Mouse (Mus musculus): ENCODE results near the gene Timm23. TPM values are rescaled to one million over a fixed set of nuclear protein-coding genes. Genes with fewer than 3 reads are reported as not detected.
A peak's percentile ranks its signal among the peaks of the same experiment; 100 is the strongest.

Timm23 gene
- total and polyA plus RNA-seq, 2 experiments, result 122 to 191 TPM

DNA sequence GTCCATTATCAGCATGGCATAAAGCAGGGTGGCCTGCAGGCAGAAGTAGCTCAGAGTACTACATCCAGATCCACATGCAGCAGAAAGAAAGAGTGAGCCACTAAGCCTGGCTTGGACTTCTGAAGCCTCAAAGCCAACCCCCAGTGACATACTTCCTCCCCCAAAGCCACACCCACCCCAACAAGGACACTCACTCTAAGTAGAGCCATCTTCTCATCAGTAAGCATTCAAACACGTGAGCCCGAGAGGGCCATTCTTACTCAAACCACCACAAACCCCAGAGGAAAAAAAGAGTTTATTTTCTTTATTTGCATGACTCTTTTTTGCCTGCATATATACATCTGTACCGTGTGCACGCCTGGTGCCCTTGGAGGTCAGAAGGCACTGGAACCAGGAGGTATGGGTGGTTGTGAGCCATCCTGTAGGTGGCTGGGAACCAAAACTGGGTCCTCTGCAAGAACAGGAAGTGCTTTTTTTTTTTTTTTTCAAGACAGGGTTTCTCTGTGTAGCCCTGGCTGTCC, 42.5 kb downstream of the Timm23 start:
- Histone ChIP-seq H3K4me3 (ENCODE audit: insufficient read depth, low read depth, low read length) (peak overlapping the region; percentile 40; the same call in 1 of the 2 replicates), H3K36me3 (ENCODE audit: control insufficient read depth, insufficient read depth, low read length) (no peaks in the 10 kb centered on the region), H3K4me1 (ENCODE audit: control insufficient read depth, insufficient read depth, low read length) (peaks cover 18% of the 10 kb centered on the region), H3K27me3 (ENCODE audit: control insufficient read depth, insufficient read depth, low read length) (no peaks in the 10 kb centered on the region), H3K27ac (replicated peaks; ENCODE audit: insufficient read depth, low read depth, low read length) (peak overlapping the region; percentile 80), H3K9ac (ENCODE audit: low read depth, low read length) (peak overlapping the region; percentile 46), H3K79me2 (ENCODE audit: control insufficient read depth, insufficient read depth, low read length) (peaks cover 17% of the 10 kb centered on the region; the same call in 1 of the 2 replicates)
- WGBS, result 18% methylated on average over 4 of the region's 4 CpGs
- TF ChIP-seq POLR2A (IDR thresholded peaks at IDR 0.05; ENCODE audit: extremely low read depth, insufficient read depth, low read length) (no peak), CTCF (IDR thresholded peaks at IDR 0.05; ENCODE audit: low read depth, low read length) (no peak)
- DNase-seq (ENCODE audit: extremely low read depth, low read depth, low spot score), result peak; percentile 80

DNA sequence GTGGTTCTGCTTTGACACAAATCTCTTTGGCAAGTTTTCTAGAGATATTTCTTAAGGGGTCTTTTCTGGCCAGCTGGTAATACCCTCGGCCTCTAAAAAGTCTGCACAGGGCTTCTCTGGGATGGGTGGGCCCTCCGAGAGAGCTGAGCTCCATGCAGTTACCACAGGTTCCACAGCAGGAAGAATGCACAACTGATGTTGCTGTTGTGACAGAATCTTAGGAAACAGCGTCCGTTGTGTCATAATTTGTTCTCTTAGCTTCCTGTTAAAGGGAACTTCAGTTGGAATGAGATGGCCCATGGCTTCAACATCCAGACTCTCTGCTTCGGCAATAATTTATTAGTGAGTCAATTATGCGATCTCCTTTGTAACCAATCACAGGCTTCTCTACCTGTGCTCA, 46.9 kb downstream of the Timm23 start:
- H3K4me3 ChIP-seq (ENCODE audit: insufficient read depth, low read depth, low read length), result no peak overlapping the region
- no peak overlapping the region for H3K27ac ChIP-seq (replicated peaks; ENCODE audit: insufficient read depth, low read depth, low read length)
- DNase-seq (ENCODE audit: extremely low read depth, low read depth, low spot score), result no peak
- no peaks in the 10 kb centered on the region for H3K36me3 ChIP-seq (ENCODE audit: control insufficient read depth, insufficient read depth, low read length)
- no peaks in the 10 kb centered on the region for H3K79me2 ChIP-seq (ENCODE audit: control insufficient read depth, insufficient read depth, low read length)
- TF ChIP-seq CTCF (IDR thresholded peaks at IDR 0.05; ENCODE audit: low read depth, low read length) (no peak), POLR2A (IDR thresholded peaks at IDR 0.05; ENCODE audit: extremely low read depth, insufficient read depth, low read length) (no peak)
- H3K4me1 ChIP-seq (ENCODE audit: control insufficient read depth, insufficient read depth, low read length), result peaks cover 7% of the 10 kb centered on the region
- H3K27me3 ChIP-seq (ENCODE audit: control insufficient read depth, insufficient read depth, low read length), result no peaks in the 10 kb centered on the region
- no peak overlapping the region for H3K9ac ChIP-seq (ENCODE audit: low read depth, low read length)
- 88% methylated on average over 6 of the region's 6 CpGs for WGBS

DNA sequence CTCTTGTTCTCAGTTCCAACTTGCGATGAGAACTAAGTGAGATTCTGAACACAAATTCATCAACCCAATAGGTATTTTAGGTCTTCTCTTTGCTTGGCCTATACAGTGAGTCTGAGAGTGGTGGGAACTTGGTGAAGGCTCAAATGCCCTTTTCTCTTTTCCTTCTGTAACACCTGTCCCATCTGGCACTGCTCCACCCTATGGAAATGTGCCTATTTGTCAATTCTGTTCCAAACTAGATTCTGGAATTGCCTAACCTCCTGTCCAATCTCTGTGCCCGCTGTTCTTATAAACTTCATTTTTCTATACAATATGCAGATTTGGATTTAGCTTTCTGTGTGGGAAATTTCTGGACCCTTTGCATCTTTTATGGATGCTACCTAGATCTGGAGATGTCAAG, 48.5 kb downstream of the Timm23 start:
- DNase-seq (ENCODE audit: extremely low read depth, low read depth, low spot score), result peak; percentile 79
- TF ChIP-seq CTCF (IDR thresholded peaks at IDR 0.05; ENCODE audit: low read depth, low read length) (no peak), POLR2A (IDR thresholded peaks at IDR 0.05; ENCODE audit: extremely low read depth, insufficient read depth, low read length) (no peak)
- Histone ChIP-seq H3K27me3 (ENCODE audit: control insufficient read depth, insufficient read depth, low read length) (no peaks in the 10 kb centered on the region), H3K36me3 (ENCODE audit: control insufficient read depth, insufficient read depth, low read length) (no peaks in the 10 kb centered on the region), H3K9ac (ENCODE audit: low read depth, low read length) (no peak overlapping the region), H3K27ac (replicated peaks; ENCODE audit: insufficient read depth, low read depth, low read length) (peak overlapping the region; percentile 82; the same call in 1 of the 2 replicates), H3K4me1 (ENCODE audit: control insufficient read depth, insufficient read depth, low read length) (peaks cover 7% of the 10 kb centered on the region), H3K79me2 (ENCODE audit: control insufficient read depth, insufficient read depth, low read length) (no peaks in the 10 kb centered on the region), H3K4me3 (ENCODE audit: insufficient read depth, low read depth, low read length) (no peak overlapping the region)
- 59% methylated on average over 2 of the region's 2 CpGs for whole genome bisulfite sequencing

DNA sequence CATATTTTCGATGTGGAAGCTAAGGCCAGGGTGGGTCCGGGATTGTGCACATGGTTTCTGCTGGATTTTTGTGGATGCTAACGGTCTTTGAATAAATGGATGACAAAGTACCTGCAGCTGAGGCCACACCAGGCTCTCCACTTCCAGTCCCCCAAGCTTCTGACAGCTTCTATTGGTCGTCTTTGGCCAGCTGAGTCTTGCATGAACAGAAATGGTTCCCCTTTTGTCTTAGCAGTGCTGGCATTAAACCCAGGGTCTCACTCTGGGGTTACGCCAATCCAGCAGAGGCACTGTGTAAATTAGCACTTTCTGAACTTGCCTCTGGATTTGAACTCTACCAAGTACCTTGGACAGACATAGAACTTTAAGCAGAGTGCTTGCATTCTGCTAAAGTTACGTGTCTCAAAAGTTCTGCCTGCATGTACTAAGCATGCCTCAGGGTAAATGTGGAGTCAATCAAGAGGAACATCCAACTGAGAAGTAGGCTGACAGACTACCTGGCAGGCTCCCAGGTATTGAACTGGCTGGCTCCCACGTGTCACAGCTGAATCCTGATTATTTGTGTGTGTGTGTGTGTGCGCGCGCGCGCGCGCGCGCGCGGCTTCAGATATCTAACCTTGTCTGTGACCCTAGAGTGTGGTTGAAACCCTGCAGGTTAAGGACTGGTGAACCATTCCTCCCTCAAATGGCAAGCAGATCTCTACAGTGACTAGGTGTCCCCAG, 49.3 kb downstream of the Timm23 start:
- Histone ChIP-seq H3K27me3 (ENCODE audit: control insufficient read depth, insufficient read depth, low read length) (no peaks in the 10 kb centered on the region), H3K4me3 (ENCODE audit: insufficient read depth, low read depth, low read length) (no peak overlapping the region), H3K9ac (ENCODE audit: low read depth, low read length) (0 out of 2 replicates have a peak overlapping the region, but pooled peaks have one; percentile 17), H3K4me1 (ENCODE audit: control insufficient read depth, insufficient read depth, low read length) (peaks cover 7% of the 10 kb centered on the region), H3K79me2 (ENCODE audit: control insufficient read depth, insufficient read depth, low read length) (no peaks in the 10 kb centered on the region), H3K27ac (replicated peaks; ENCODE audit: insufficient read depth, low read depth, low read length) (peak overlapping the region; percentile 82), H3K36me3 (ENCODE audit: control insufficient read depth, insufficient read depth, low read length) (no peaks in the 10 kb centered on the region)
- TF ChIP-seq CTCF (IDR thresholded peaks at IDR 0.05; ENCODE audit: low read depth, low read length) (no peak), POLR2A (IDR thresholded peaks at IDR 0.05; ENCODE audit: extremely low read depth, insufficient read depth, low read length) (no peak)
- peak; percentile 89 for DNase-seq (ENCODE audit: extremely low read depth, low read depth, low spot score)
- WGBS, result 41% methylated on average over 18 of the region's 18 CpGs

DNA sequence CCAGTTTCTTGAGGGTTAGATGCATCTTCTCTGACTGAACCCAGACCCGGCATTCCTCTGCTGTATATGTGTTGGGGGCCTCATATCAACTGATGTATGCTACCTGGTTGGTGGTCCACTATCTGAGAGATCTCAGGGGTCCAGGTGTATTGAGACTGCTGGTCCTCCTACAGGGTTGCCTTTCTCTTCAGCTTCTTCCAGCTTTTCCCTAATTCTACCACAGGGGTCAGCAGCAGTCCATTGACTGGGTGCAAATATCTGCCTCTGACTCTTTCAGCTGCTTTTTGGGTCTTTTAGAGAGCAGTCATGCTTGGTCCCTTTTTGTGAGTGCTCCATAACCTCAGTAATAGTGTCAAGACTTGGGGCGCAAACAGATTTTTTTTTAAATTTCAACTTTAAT, 50.8 kb downstream of the Timm23 start:
- DNase-seq (ENCODE audit: extremely low read depth, low read depth, low spot score), result no peak
- H3K79me2 ChIP-seq (ENCODE audit: control insufficient read depth, insufficient read depth, low read length), result no peaks in the 10 kb centered on the region
- H3K27ac ChIP-seq (replicated peaks; ENCODE audit: insufficient read depth, low read depth, low read length), result no peak overlapping the region
- no peaks in the 10 kb centered on the region for H3K36me3 ChIP-seq (ENCODE audit: control insufficient read depth, insufficient read depth, low read length)
- H3K4me1 ChIP-seq (ENCODE audit: control insufficient read depth, insufficient read depth, low read length), result peaks cover 7% of the 10 kb centered on the region
- H3K27me3 ChIP-seq (ENCODE audit: control insufficient read depth, insufficient read depth, low read length), result 0 out of 2 replicates have a peak, but pooled peaks cover 2% of the 10 kb centered on the region
- TF ChIP-seq POLR2A (IDR thresholded peaks at IDR 0.05; ENCODE audit: extremely low read depth, insufficient read depth, low read length), result no peak
- H3K9ac ChIP-seq (ENCODE audit: low read depth, low read length), result no peak overlapping the region
- no peak overlapping the region for H3K4me3 ChIP-seq (ENCODE audit: insufficient read depth, low read depth, low read length)
- WGBS, result 91% methylated on average over 2 of the region's 2 CpGs

DNA sequence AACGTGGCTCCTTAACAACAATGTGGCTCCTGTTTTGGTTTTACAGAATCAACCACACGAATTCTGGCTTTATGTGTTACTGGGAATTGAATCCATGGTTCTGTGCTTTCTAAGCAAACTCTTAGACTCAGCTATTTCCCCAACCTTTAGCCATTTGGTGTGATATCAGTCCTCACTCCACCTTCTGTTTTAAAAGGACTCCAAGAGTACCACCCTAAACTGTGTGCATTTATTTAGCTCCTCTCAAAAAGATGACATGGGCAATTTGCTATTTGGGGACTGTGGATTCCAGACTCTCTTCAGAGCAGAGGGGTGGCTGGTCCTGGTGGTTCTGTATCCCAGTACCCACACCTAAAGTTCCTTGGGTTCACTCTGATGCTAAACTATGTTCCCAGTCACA, 55.1 kb downstream of the Timm23 start:
- H3K36me3 ChIP-seq (ENCODE audit: control insufficient read depth, insufficient read depth, low read length), result no peaks in the 10 kb centered on the region
- 0 out of 2 replicates have a peak, but pooled peaks cover 2% of the 10 kb centered on the region for H3K27me3 ChIP-seq (ENCODE audit: control insufficient read depth, insufficient read depth, low read length)
- no peaks in the 10 kb centered on the region for H3K4me1 ChIP-seq (ENCODE audit: control insufficient read depth, insufficient read depth, low read length)
- no peak overlapping the region for H3K27ac ChIP-seq (replicated peaks; ENCODE audit: insufficient read depth, low read depth, low read length)
- H3K9ac ChIP-seq (ENCODE audit: low read depth, low read length), result no peak overlapping the region
- no peak for DNase-seq (ENCODE audit: extremely low read depth, low read depth, low spot score)
- 64% methylated on average over 2 of the region's 2 CpGs for WGBS
- TF ChIP-seq POLR2A (IDR thresholded peaks at IDR 0.05; ENCODE audit: extremely low read depth, insufficient read depth, low read length) (no peak), CTCF (IDR thresholded peaks at IDR 0.05; ENCODE audit: low read depth, low read length) (no peak)
- H3K79me2 ChIP-seq (ENCODE audit: control insufficient read depth, insufficient read depth, low read length), result no peaks in the 10 kb centered on the region
- no peak overlapping the region for H3K4me3 ChIP-seq (ENCODE audit: insufficient read depth, low read depth, low read length)

All from liver, adult 2 months (tissue).